Comparison of ENCODE assay signal across 7 mouse cellular contexts in genomic region chr3:22076561-22076935, GRCm38 (mm10). TPM values are rescaled to one million over a fixed set of nuclear protein-coding genes. Genes with fewer than 3 reads are reported as not detected.
DNase-seq lines count a peak whose midpoint lies in the region; ATAC-seq and TF ChIP-seq lines count a peak whose summit lies in the region.

Gene Tbl1xr1, plus strand, starts transcription at chr3:22076652.

- peak within 1 kb of the TSS; percentile 97 for H3K27ac ChIP-seq in intestine, embryonic 16.5 days (ENCODE audit: low read length)
- peak within 1 kb of the TSS; percentile 94 for H3K27ac ChIP-seq in midbrain, embryonic 11.5 days (ENCODE audit: low read depth, low read length)
- H3K27ac ChIP-seq in small intestine, adult 2 months (ENCODE audit: insufficient read depth, low read depth, low read length): peak within 1 kb of the TSS; percentile 91

- H3K4me1 ChIP-seq in intestine, embryonic 16.5 days (ENCODE audit: control insufficient read depth, insufficient read depth, low read length): peaks cover 14% of the 10 kb centered on the region
- H3K4me1 ChIP-seq in midbrain, embryonic 11.5 days (ENCODE audit: control insufficient read depth, insufficient read depth, low read length): peaks cover 21% of the 10 kb centered on the region
- H3K4me1 ChIP-seq in small intestine, adult 2 months (ENCODE audit: control insufficient read depth, insufficient read depth, insufficient read length, low read length): peaks cover 24% of the 10 kb centered on the region

- peak; percentile 87 for ATAC-seq in intestine, embryonic 16.5 days
- ATAC-seq in midbrain, embryonic 11.5 days (ENCODE audit: low FRiP score): peak; percentile 93

- no peaks in the 10 kb centered on the region for H3K27me3 ChIP-seq in intestine, embryonic 16.5 days (replicated peaks; ENCODE audit: control insufficient read depth, insufficient read depth, low read length)
- H3K27me3 ChIP-seq in midbrain, embryonic 11.5 days (ENCODE audit: control insufficient read depth, insufficient read depth, low read length): no peaks in the 10 kb centered on the region
- H3K27me3 ChIP-seq in small intestine, adult 2 months (ENCODE audit: control insufficient read depth, insufficient read depth, low read length): no peaks in the 10 kb centered on the region

- H3K9ac ChIP-seq in intestine, embryonic 16.5 days (ENCODE audit: low read depth, low read length): peak within 1 kb of the TSS; percentile 98
- H3K9ac ChIP-seq in midbrain, embryonic 11.5 days (ENCODE audit: low read length): peak within 1 kb of the TSS; percentile 95

- H3K9me3 ChIP-seq in intestine, embryonic 16.5 days (ENCODE audit: control insufficient read depth, low read length): no peaks in the 10 kb centered on the region
- no peaks in the 10 kb centered on the region for H3K9me3 ChIP-seq in midbrain, embryonic 11.5 days (ENCODE audit: control insufficient read depth, low read length)

- no peaks in the 10 kb centered on the region for H3K36me3 ChIP-seq in intestine, embryonic 16.5 days (ENCODE audit: control insufficient read depth, insufficient read depth, low read length)
- no peaks in the 10 kb centered on the region for H3K36me3 ChIP-seq in midbrain, embryonic 11.5 days (ENCODE audit: control insufficient read depth, insufficient read depth, low read length)
- H3K36me3 ChIP-seq in small intestine, adult 2 months (ENCODE audit: control insufficient read depth, insufficient read depth, low read length): no peaks in the 10 kb centered on the region; the same call in 1 of the 2 replicates

- peak; percentile 89 for DNase-seq in adrenal gland, adult 8-10 months
- DNase-seq in embryo, embryonic 11.5 days (ENCODE audit: low read depth, low spot score): peak; percentile 87
- peak; percentile 93 to 95 for DNase-seq in gastrocnemius, postnatal 4 days (ENCODE audit: low spot score in 2 of 2)
- peak; percentile 92 to 93 for DNase-seq in left cerebral cortex, postnatal 25 days (ENCODE audit: low spot score in 2 of 2)
- DNase-seq in midbrain, embryonic 11.5 days (ENCODE audit: low spot score, missing footprints): peak; percentile 99

- TF ChIP-seq CTCF in small intestine, adult 2 months (IDR thresholded peaks at IDR 0.05; ENCODE audit: extremely low read depth, insufficient read length, insufficient replicate concordance, low read depth, low read length): no peak

- intact Hi-C loops in left cerebral cortex, postnatal 25 days (cut with DNase I): loop anchor here (1.0 to 5.0 kb wide), 9 partner anchors 66 to 1419 kb away; no protein-coding TSS in a partner anchor

- H3K4me3 ChIP-seq in intestine, embryonic 16.5 days (ENCODE audit: low read length): peak within 1 kb of the TSS; percentile 92
- peak within 1 kb of the TSS; percentile 93 for H3K4me3 ChIP-seq in midbrain, embryonic 11.5 days (ENCODE audit: low read depth, low read length)
- H3K4me3 ChIP-seq in small intestine, adult 2 months (ENCODE audit: low read depth, low read length): peak within 1 kb of the TSS; percentile 96

- peak within 1 kb of the TSS; percentile 82 for H3K4me2 ChIP-seq in intestine, embryonic 16.5 days (ENCODE audit: low read depth, low read length)
- peak within 1 kb of the TSS; percentile 64 for H3K4me2 ChIP-seq in midbrain, embryonic 11.5 days

- WGBS in intestine, embryonic 16.5 days: 0% methylated on average over 40 of the region's 46 CpGs
- WGBS in midbrain, embryonic 11.5 days: under 1% methylated on average over 20 of the region's 46 CpGs
- WGBS in small intestine, adult 2 months: 0% methylated on average over 34 of the region's 46 CpGs

- peak; percentile 49; the same call in 1 of the 2 replicates for TF ChIP-seq POLR2A in small intestine, adult 2 months (IDR thresholded peaks at IDR 0.05; ENCODE audit: low read depth, low read length)

RNA-seq across cellular contexts. Expression of gene Tbl1xr1, which starts in this region (rescaled TPM):
- total RNA-seq in adrenal gland, adult 8-10 months (2022): 10 to 100 TPM; 75.9 to 90.5 (median 82.2) TPM
- total RNA-seq in gastrocnemius, postnatal 4 days (2021): 10 to 100 TPM; 67.1 to 69.4 TPM
- polyA plus RNA-seq in intestine, embryonic 16.5 days (2015; fragmentation: Nextera tagmentation; extraction: Ambion mirVana): 9.5 and 10.3 TPM in 2 replicates
- total RNA-seq in left cerebral cortex, postnatal 25 days (2021): 100 to 1,000 TPM; 128 to 139 TPM
- 24.2 and 29.2 TPM in 2 replicates for polyA plus RNA-seq in midbrain, embryonic 11.5 days (2014; fragmentation: Nextera tagmentation; extraction: Ambion mirVana)
- 11.5 and 15.8 TPM in 2 replicates for polyA plus RNA-seq in small intestine, adult 2 months (2012; rRNA removed)

Comparison
In these comparisons a context has a peak if more than half of its experiments do, and no peak if none do; other contexts are left out.
1. Peak in every context shown above with its lines: DNase-seq, ATAC-seq, H3K4me3 ChIP-seq and H3K27ac ChIP-seq.